Mouse (Mus musculus): ENCODE data around the gene Gm14412.
"Not testable (repeated sequence)": the region's sequence is repeated elsewhere in the genome, so short reads cannot be mapped to it uniquely, and the experiment has no call there.

Gene Gm14412

DNA sequence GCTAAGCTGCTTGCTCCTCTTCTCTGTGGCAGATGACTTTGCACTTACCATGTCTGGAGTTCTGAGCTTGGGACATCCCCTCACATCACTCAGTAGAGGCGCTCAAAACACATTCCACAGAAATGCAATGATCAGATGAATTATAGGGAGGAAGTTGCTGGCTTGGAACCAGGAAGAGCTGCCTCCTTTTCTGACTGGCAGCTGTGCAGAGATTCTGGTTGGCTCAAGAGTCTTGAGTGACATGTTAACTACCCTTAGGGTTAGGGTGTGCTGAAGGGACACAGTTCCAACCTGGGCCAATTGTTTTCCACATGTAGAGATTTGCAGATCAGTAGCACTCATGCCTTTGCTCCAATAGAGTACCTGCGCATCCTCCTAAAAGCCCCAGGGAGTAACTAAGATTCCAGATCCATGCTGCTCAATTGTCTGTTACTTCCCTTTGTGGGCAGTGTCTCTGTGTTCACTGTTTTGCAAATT is at the start of gene Gm14412:
Gene Gm14412 (minus strand): TSS at position 51 of the 477 bp plus-strand sequence.
- DNase-seq (ENCODE audit: low spot score in 2 of 2) = not testable (repeated sequence)

DNA sequence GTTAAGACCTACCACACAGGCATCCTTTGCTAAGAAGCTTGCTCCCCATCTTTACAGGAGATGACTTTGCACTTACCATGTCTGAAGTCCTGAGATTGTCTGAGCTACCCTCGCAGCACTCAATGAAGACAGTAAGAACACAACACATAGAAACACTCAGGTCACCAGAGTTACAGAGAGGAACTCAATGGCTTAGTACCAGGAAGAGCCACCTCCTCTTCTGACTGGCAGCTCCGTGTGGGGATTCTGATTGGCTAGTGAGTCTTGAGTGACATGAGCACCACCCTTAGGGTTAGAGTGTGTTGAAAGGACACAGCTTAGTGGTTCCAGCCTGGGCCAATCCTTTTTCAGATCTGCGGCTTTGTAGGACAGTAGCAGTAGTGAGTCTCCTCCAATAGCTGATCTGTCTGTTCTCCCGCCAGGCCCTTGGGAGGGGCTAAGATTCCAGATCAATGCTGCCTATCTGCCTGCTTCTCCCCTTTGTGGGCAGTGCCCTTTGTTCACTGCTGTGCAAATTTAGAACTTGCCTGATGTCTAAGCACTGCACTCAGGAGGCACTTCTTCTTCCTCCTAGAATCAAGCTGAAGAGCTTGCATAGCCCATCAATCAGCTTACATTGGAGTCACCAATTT is 5.7 kb upstream of the Gm14412 start:
- not testable (repeated sequence) for DNase-seq (ENCODE audit: low spot score in 2 of 2)

DNA sequence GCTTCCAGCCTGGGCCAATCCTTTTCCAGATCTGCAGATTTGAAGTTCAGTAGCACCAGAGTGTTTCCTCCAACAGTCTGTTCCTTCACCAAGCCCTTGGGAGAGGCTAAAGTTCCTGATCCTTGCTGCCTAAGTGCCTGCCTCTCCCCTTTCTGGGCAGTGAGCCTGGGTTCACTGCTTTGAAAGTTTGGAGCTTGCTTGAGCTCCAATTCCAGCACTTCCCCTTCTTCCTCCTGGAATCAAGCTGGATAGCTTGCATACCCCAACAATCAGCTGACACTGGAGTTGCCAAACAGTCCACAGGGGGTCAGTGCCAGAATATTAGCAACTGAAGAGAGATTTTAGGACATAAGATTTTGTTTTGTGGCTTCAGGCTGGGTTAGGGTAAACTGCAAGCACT is 2.7 kb downstream of the Gm14412 start:
- DNase-seq (ENCODE audit: low spot score in 2 of 2) = not testable (repeated sequence)

DNA sequence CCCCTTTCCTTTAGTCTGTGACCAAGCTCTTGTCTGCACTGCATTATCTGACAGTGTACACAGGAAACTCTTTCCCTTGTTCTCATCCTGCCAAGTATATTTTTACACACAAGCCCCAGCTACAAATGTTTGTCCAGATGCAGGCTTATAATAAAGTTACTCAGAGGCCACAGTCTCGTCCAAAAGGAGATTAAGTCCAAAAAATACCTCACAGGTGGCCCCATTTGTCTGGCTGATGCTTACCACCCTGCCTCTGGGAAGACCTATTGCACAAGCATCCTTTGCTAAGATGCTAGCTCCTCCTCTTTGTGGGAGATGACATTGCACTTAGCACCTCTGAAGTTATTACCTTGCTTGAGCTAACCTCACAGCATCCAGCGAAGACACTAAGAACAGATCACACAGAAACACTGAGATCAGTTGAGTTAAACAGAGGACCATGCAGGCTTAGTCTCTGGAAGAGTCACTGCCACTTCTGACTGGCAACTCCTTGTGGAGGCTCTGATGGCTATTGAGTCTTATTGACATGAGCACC is 3.3 kb downstream of the Gm14412 start:
- not testable (repeated sequence) for DNase-seq (ENCODE audit: low spot score in 2 of 2)

DNA sequence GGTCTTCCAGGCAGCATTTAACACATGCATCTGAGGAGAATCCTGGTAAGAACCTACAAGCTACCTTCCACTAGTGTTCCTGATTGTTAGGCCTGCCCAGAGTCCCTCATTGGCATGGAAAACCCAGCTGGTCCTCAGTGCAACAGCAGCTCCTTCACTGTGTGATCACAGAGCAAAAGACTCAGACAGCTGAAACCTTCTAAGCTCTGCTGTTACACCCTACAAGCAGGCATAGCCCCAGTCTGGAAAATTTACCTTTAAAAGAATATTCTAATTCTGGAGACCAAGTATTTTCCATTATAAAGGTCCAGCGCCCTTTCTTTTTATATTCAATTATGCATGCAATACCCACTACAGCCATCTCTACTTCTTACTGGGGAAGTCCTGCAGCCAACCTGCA is 5.1 kb downstream of the Gm14412 start:
- no peak for DNase-seq (ENCODE audit: low spot score in 2 of 2)

DNA sequence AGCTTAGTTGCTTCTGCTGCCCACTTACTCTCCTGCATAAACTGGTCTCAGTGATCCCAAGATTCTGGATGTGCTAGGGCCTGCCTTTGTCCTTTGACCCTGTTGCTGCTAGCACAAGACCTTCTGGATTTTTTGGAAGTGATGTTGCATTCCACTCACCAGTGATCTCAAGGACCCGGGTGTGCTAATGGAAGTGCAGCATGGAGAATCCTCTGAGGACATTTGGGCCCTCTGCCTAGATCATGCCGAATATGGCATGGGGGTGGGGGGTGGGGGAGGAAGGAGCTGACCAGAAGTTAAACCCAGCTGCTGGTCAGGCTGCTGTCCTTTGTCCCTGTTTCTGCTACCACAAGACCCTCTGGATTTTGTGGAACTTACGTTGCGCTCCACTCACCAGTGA is 14.5 kb downstream of the Gm14412 start:
- not testable (repeated sequence) for DNase-seq (ENCODE audit: low spot score in 2 of 2)

DNA sequence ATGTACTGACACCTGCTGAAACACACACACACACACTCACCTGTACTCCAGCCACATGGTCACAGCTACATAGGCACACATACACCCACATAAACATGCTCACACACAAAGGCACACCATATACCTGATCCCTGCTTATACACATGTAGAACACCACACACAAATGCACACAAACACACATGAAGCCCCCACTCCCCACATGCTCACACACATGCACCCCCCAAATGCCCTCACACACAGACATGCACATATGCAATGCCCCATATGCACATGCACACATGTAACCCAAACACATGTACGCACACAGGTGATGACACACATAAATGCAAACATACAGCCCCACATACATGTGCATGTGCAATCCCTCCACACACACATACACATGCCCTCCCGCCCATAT is 19.1 kb downstream of the Gm14412 start:
- not testable (repeated sequence) for DNase-seq (ENCODE audit: low spot score in 2 of 2)

DNA sequence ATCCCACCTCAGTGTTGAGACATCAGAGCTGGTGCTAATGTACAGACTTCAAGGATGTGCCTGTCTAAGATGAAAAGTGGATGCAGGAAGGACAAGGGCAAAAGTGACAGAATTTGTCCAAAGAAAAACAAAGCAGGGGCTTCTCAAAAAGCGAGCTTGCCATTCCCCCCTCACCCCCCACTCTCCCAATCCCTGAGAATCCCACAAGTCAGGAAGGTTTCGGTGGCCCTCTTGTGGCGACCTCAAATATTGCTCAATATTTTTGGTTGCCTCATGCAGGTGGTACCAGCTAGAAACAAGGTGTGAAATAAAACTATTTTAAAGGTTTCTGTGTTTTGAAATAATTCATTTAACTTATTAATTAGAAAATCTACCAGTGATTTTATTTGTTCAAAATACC is 40.4 kb downstream of the Gm14412 start:
- DNase-seq (ENCODE audit: low spot score in 2 of 2) = not testable (repeated sequence)

DNA sequence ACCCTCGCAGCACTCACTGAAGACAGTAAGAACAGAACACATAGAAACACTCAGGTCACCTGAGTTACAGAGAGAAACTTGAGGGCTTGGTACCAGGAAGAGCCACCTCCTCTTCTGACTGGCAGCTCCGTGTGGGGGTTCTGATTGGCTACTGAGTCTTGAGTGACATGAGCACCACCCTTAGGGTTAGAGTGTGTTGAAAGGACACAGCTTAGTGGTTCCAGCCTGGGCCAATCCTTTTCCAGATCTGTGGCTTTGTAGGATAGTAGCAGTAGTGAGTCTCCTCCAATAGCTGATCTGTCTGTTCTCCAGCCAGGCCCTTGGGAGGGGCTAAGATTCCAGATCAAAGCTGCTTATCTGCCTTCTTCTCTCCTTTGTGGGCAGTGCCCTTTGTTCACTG is 46.4 kb downstream of the Gm14412 start:
- DNase-seq (ENCODE audit: low spot score in 2 of 2) = not testable (repeated sequence)

DNA sequence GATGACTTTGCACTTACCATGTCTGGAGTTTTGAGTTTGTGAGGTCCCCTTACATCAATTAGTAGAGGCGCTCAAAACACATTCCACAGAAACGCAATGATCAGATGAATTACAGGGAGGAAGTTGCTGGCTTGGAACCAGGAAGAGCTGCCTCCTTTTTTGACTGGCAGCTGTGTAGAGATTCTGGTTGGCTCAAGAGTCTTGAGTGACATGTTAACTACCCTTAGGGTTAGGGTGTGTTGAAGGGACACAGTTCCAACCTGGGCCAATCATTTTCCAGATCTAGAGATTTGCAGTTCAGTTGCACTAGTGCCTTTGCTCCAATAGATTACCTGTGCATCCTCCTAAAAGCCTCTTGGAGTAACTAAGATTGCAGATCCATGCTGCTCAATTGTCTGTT is 51.9 kb downstream of the Gm14412 start:
- not testable (repeated sequence) for DNase-seq (ENCODE audit: low spot score in 2 of 2)

DNA sequence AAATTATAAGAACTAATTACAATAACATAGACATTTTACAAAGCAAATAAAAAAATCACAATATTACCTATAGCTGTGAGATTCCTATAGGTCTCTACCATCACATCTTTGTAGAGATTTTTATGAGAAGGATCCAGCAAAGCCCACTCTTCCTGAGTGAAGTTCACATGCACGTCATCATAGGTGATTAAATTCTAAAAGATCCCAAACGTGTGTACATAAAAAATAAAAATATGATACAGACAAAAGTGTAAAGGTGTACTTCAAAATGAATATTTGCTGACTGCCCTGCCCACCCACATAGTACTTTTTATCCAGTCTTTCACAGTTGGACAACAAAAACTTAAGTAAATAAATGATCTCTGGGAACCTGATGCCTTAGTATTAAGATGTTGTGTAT is 57.2 kb downstream of the Gm14412 start, which contains the start of gene Gm14409:
Gene Gm14409 (minus strand): TSS at position 101 of the 400 bp plus-strand sequence.
- DNase-seq (ENCODE audit: low spot score in 2 of 2) = not testable (repeated sequence)

Measured in spleen, postnatal 36 days (tissue).